Mouse (Mus musculus): ENCODE measurements around the gene Jph2.

Gene Jph2

DNA sequence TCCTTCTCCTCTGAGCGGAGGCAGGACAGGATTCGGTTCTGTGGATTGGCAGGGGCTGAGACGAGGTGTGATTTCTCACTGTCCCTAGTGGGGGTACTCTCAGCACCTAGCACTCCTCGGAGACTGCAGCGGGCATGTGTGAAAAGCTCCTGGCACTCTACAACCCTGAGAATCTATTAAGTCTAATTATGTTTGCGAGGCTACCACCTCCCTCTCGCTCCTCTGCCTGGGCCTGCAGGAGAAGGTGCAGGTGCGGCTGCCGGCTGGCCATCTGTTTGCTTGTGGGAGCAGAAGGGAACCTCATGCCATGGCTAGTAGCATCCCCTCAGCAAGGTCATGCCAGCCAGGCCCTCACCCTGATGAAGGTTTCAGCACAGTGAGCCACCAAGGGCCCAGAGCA, 94.8 kb downstream of the Jph2 start:
- no peak for DNase-seq (ENCODE audit: low spot score)

DNA sequence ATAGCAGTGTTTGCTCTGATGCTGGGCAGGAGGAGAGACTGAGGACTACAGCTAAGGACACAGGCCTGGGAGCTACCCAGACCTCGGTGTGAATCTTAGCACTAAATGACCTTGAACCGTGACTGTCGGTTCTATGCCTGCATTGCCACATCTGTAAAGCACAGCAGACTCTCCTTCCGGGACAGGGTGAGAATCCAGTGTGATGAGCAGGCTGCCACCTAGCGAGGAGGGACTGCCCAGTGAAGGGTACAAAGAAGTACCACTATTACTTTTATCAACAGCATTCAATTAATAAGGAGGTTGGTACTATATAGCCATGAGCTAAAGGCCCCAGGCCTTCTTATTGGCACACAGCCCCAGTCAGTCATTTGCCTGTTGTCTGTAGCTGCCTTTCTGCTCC, 96.2 kb downstream of the Jph2 start:
- DNase-seq (ENCODE audit: low spot score) = no peak

- DNase-seq (ENCODE audit: low spot score) = peak; percentile 8
Measured at GRCm38 (mm10) chr2:163300069-163301060, 97.4 kb downstream of the Jph2 start.

DNA sequence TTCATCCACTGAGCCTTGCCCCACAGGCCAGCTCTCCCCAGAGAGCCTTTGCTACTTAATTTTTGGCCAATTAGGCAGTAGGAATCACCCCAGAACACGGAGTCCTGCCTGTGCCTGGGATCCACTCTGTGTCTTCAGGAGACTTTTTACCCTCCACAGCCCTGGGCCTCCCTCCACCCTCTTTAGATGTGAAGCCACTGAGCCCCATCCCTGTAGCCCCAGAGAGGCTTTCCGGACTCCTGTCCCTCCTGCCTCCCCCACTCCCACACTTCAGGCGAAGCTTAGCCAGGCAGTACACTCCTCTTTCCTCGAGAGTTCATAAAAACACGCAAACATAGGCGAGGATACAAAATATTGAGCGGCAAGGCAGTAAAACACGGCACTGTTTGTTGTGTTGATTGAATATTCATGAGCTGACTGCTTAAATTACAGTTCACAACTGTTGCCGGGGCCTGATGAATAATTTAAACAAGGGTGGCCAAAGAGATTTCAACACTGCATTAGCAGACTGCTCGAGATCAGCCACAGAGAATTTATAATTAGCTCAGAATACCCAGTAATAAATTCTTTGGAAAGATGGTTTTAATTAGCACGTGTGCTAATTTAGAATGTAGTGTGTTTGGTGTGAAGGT, 100.7 kb downstream of the Jph2 start:
- DNase-seq (ENCODE audit: low spot score) = no peak

- no peak for DNase-seq (ENCODE audit: low spot score)
Measured at GRCm38 (mm10) chr2:163288881-163289379, 108.9 kb downstream of the Jph2 start.
